Mouse (Mus musculus): ENCODE results near the gene Ldlrad2.
"Not testable (repeated sequence)": the region's sequence is repeated elsewhere in the genome, so short reads cannot be mapped to it uniquely, and the experiment has no call there.

Gene Ldlrad2

DNA sequence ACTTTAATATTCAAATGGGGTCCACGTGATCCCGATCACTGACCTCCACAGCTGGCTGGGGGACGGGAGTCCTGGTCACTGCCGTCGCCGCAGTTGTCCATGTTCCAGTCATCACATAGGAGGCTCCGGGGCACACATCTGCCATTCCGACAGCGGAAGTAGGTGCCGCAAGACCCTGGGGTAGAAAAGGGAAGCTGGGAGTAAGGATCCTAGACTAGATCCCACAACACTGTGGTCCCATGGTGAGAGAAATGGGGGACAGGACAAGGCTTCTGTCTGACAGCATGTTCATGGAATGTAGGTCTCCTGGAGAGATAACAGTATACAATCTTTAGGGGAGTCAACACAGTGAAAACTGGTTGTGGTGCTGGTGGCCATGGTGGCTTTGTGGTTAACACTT is at the start of gene Ldlrad2:
Gene Ldlrad2, minus strand, starts transcription at position 101 of the 400 bp plus-strand sequence.
- DNase-seq (ENCODE audit: low read depth, low spot score), result no peak

DNA sequence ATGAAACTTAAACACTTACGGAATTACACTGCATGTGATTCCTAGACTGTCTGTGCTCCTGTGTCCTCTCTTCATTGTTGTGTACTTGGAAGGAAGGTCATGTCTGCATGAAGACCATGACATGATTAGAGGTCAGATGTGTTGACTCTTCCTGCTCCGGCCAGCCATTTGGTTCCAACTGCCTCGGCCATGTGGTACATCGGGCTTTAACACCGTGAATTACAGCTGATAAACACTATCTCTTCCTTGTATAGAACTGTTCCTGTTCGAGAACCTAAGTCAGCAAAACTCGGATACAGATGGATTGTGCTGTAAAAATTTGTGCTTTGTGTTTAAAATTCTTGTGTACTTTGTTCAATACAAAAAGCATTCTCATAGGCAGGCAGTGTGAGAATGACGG is 48.5 kb upstream of the Ldlrad2 start:
- no peak for DNase-seq (ENCODE audit: low read depth, low spot score)

- no peak for DNase-seq (ENCODE audit: low read depth, low spot score)
Measured at GRCm38 (mm10) chr4:137610256-137610655, 35.9 kb upstream of the Ldlrad2 start.

- no peak for DNase-seq (ENCODE audit: low read depth, low spot score)
Measured at GRCm38 (mm10) chr4:137609702-137610101, 35.3 kb upstream of the Ldlrad2 start.

DNA sequence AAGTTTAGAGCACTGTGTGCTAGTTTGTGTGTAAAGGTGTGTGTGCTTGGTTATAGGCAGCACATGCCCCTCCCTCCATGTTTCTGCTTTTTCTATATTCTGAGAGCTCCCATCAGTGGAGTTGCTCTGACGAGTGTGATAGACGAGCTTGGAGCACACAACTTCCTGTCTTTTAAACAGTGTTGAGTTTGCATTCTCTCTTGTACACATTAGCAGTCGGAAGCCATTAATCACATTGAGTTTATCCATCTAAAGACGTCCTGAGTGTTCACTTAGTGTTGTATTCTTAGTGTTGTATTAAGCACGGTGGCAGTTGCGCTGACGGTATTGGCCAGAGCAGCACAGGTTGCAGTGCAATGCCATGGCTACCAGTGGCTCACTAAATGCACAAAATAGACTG is 34.9 kb upstream of the Ldlrad2 start:
- DNase-seq (ENCODE audit: low read depth, low spot score), result no peak

DNA sequence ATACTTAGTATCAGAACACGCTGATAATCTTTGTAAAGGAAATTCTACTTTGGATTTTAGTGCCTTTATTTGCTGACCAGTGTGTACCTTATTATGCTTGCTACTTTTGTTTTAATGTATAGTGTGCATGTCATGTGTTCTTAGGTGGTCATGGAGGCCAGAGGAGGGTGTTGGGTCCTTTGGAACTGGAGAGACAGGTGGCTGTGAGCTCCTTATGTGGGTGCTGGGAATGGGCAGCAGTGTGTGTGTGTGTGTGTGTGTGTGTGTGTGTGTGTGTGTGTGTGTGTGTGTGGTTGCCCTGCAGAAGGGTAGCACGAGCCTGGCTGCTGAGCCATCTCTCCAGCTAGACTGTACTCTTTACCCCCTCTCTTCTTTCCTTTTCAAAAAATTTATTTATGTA is 32.7 kb upstream of the Ldlrad2 start:
- no peak for DNase-seq (ENCODE audit: low read depth, low spot score)

DNA sequence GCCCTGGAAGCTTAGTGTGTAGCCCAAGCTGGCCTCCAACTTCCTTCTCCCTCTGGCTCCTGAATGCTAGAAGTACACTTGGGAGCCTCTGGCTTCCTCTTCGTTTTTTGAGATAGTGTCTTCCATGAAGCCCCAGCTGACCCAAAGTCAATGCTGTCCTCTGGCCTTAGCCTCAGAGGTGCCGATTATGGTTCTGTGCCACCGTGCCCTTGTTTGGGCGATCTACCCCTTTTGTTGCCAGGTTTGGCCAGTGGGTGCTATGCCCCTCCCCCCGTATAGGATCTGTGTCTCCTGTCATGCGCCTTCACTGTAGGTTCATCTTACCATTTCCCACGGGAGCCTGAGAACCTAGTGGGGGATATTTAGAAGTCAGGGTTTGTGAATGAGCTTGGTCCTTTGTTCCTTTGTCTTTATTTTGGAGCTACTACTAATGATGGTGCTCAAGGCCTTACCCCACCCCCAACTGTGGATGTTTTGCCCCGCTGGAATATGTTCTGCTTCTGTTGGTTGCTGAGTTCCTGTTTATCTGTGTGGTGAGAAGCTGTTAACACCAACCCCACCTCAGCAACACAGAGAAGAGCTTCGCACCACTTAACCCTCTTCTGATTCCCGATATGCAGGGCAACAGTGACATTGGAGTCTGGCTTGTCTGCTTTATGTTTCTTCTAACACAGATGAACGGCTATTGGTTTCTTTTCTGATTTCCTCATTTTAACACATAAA is 29.2 kb upstream of the Ldlrad2 start:
- DNase-seq (ENCODE audit: low read depth, low spot score), result no peak

GRCm38 (mm10) chr4:137598577-137598976 is 24.2 kb upstream of the Ldlrad2 start:
- no peak for DNase-seq (ENCODE audit: low read depth, low spot score)

DNA sequence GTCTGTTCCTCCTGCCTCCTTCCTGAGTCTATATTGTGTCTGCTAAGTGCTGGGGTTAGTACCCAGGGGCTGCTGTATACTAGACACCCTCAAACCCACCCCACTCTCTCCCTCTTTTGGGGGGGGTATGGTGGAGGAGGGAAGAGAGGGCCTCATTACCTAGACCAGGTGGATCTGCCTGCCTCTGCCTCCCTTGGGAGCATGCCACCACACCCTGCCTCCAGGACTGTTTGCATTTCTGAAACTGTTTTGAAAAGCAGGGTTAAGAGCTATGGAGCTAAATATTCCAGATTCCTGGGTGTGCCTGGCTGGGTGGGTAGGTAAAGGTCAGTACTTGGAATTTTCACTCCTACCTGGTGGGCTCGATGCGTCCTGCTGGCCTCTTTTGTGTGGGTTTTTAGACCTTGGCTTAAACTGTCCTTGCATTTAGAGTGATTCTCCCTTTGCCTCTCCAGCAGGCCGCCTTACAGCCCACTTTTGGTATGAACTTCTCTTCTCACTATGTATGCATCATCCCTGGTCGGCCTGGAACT is 22.8 kb upstream of the Ldlrad2 start:
- no peak for DNase-seq (ENCODE audit: low read depth, low spot score)

DNA sequence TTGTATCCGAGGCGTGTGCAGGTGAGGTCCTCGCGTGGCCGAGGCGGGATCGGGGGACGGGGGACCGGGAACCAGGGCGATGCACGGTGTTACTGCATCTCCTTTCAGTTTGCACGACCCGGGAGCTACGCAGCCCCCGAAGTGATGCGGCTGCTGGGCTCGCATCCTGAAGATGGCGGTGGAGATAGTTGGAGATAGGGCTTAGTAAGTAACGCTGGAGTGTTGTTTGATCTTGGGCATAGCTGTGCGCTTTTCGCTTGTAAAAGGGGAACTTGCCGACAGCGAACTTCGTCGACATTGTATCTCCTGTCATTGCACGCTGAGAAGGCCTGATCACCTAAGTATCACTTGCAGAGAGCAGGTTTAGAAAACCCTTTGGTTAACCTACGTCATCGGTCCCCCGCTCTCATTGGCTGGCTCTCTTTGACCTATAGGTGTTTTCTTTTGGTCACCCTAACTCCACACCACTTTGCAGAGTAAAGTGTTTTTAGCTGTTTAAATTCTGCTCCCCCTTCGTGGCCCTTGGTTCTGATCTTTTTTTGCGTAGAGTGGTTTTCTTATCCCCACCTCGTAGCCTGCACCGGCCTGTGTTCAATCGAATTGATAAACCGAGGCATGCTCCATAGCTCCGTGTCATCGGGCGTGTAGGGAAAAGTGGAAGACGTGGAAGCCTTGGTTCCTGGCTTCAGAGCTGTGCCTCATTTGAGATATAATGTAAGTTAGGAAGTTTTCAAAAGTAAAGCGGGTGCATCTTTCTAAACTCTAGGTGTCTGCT is 20.3 kb upstream of the Ldlrad2 start:
- peak; percentile 76 for DNase-seq (ENCODE audit: low read depth, low spot score)

DNA sequence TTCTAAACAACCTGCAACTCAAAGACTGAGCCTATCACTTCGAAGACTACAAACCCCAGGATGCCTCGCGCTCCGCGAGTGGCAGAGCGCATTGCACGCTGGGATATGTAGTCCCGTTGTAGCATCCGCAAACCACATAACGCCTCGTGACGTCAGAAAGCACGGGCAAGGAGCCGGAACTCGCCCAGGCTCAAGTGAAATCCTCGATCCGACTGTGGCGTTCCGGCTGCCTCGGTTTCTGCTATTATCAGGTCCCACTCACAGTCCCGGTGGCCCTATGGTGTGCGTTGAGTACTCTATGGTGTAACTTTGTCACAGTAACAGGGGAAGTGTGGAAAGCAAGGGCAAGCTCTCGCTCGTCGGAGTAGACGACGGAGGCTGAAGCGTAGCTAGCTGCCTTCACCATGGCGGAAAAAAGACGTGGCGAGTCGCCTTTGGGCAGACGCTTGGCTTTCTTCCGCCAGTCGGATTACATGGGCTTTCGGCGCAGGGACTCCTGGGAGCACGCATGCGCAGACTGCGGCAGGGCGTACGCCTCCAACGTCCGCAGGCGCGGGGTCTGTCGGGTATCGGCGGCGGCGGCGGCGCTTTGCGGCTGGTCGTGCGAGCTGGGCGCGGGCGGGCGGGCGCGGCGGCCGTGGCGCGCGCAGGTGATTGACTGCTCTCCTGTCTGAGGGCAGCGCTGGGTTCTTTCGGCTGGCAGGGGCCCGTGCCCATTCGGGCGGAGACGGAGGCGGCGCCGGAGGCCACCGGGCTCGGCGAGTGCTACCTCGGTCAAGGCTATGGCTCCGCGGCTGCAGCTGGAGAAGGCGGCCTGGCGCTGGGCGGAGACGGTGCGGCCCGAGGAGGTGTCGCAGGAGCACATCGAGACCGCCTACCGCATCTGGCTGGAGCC is 19.5 kb upstream of the Ldlrad2 start, which contains the start of gene Usp48:
Gene Usp48, plus strand, starts transcription at position 155 of the 895 bp plus-strand sequence.
- peak; percentile 99 for DNase-seq (ENCODE audit: low read depth, low spot score)

DNA sequence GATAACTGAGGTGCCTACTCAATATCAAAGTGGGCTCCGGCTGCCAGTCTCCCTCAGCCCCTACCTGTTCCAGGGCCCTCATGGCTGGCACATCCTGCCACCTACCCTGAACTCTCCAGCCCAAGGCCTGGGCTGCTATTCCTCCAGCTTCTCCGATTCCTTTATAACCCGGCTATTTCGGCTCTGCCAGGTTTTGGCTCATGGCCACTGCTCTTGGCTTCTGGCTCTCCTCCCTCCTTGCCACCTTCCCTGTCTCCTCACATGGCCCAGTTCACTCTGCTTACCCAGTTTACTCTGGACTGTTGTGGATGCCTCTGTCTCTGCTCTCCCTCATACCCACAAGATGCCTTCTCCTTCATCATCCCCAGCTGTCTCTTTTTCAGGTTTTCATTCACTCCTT is 16.6 kb upstream of the Ldlrad2 start:
- DNase-seq (ENCODE audit: low read depth, low spot score), result no peak

- no peak for DNase-seq (ENCODE audit: low read depth, low spot score)
Measured at GRCm38 (mm10) chr4:137589586-137589985, 15.2 kb upstream of the Ldlrad2 start.

- not testable (repeated sequence) for DNase-seq (ENCODE audit: low read depth, low spot score)
Measured at GRCm38 (mm10) chr4:137589095-137589494, 14.7 kb upstream of the Ldlrad2 start.

DNA sequence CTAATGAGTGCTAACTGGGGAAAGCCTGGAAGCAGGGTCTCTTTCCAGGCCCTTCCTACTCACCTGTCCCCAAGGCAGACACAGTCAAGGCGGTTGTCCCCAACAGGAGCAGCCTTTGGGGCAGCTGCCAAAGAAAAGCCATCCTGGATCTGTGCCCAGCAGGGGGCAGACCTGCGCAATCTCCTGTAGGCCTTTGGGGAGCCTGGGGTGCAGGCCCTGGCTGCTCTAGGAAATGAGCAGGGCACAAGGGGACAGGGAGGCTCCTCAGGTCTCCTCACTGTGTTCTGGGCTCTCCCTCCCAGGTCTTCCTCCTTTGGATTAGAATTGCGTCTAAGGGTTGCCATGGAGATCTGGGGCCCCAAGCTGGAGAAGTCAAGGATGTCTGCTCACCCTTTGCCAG is 7.4 kb upstream of the Ldlrad2 start:
- no peak for DNase-seq (ENCODE audit: low read depth, low spot score)

- DNase-seq (ENCODE audit: low read depth, low spot score), result no peak
Measured at GRCm38 (mm10) chr4:137580299-137580698, 5.9 kb upstream of the Ldlrad2 start.

DNA sequence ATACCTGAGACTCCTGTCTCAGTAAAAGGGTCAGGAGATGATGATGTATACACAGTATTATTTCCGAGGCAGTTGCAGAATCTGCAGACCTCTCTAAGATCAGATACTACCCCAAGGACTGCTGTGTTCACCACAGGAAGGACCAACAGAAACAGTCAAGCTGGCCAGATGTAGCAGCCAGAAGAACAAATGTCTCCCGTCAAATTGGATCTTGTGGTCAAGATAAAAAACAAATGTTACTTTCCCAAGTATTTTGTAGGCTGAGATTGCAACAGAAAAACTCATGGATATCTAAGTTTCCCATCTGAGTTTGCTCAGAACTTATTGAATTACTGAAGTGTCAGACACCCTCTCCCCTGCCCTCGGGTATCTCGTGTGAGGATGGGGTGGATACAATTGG is 5.4 kb upstream of the Ldlrad2 start:
- DNase-seq (ENCODE audit: low read depth, low spot score), result no peak

DNA sequence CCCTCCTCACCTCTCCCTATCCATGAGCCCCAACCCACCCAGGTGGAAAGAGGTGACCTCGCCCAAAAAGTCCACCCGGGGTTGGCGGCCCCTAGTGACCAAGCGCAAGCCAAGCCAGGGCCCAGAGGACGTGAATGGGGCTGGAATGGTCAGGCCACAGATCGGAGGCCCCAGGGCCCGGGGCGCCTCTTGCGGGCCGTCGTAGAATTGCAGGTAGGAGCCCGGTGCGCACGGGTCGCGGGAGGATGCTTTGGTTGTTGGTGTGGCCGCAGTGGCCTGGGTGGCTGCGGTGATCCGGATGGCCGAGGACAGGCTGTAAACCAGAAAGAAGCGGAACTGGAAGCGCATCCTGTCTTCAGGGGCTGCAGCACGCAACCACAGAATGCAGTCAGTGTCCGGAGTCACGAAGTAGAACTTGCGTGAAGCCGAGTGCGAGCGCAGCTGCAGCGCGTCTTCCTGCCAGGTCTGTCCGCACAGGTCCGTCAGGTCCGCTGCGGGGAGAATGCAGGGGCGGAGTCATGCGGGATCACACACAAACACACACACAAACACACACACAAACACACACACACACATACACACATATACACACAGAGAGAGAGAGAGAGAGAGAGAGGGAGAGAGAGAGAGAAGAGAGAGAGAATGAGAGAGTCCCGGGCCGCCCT is 3.9 kb upstream of the Ldlrad2 start:
- peak; percentile 75 for DNase-seq (ENCODE audit: low read depth, low spot score)

GRCm38 (mm10) chr4:137577486-137577885 is 3.1 kb upstream of the Ldlrad2 start:
- no peak for DNase-seq (ENCODE audit: low read depth, low spot score)

- DNase-seq (ENCODE audit: low read depth, low spot score), result no peak
Measured at GRCm38 (mm10) chr4:137569873-137570272, 4.5 kb downstream of the Ldlrad2 start.

DNA sequence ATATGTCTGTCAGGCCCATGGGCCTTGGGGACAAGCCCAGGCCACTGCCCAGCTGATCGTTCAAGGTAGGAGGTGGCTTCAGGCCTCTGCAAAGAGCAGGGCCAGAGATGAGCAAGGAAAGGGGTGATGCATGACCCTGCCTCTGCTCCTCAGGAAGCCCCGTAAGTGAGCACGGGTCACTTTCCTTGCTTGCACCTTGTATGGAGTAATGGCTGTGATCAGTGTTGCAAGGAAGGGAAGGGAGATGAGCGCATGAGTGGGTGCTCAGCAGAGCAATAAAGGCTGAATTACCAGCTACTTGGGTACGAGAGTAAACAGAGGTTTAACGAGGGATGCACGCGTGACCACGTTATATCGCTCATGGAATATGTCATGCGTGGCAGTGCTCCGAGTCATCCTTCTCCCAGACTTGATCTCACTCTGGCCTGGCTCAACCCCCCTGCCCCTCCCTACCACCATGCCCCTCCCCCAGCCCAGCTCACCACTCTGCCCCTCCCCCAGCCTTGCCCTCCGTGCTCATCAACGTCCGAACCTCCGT is 17.6 kb downstream of the Ldlrad2 start:
- no peak for DNase-seq (ENCODE audit: low read depth, low spot score)
